Mouse (Mus musculus) heart, postnatal 0 days (tissue): ENCODE measurements at regions not wholly inside any gene's neighbourhood (a gene's known extent, or its start where the extent isn't known, plus 50 kb on each side); places are given as distances from the start of the nearest gene placed in this dataset.
A peak's percentile ranks its signal among the peaks of the same experiment; 100 is the strongest.

Experiments
- ATAC-seq: fragments of 200-750 bp; cut with Nextera tagmentation; 2 replicates; pipeline ENCODE4 v1.8.0; 2017; ENCODE audit warnings: low read depth, moderate number of reproducible peaks, moderate library complexity; ENCODE audit not compliant: insufficient read depth
- DNase-seq: peaks from one replicate; pipeline ENCODE4 v3.0.0-alpha.2; 2016; ENCODE audit warnings: low spot score
- H3K27ac ChIP-seq: fragments of 300-500 bp; sonication (generic); 2 replicates; pipeline ENCODE4 v1.5.1; 2014; ENCODE audit warnings: low read depth, mild to moderate bottlenecking
- H3K27me3 ChIP-seq: fragments of 300-500 bp; sonication (generic); 2 replicates; pipeline ENCODE4 v1.6.1; 2014; ENCODE audit warnings: low read length, mixed read lengths; ENCODE audit not compliant: control insufficient read depth, insufficient read depth
- H3K36me3 ChIP-seq: fragments of 300-500 bp; sonication (generic); replicated peaks from 2 replicates; pipeline ENCODE4 v1.6.1; 2014; ENCODE audit warnings: low read length, mixed read lengths; ENCODE audit not compliant: control insufficient read depth, insufficient read depth
- H3K4me1 ChIP-seq: fragments of 300-500 bp; sonication (generic); 2 replicates; pipeline ENCODE4 v1.6.1; 2014; ENCODE audit warnings: antibody characterized with exemption; ENCODE audit not compliant: control insufficient read depth, insufficient read depth
- H3K4me2 ChIP-seq: fragments of 300-500 bp; sonication (generic); 2 replicates; pipeline ENCODE4 v1.6.1; 2014; ENCODE audit warnings: low read depth, mild to moderate bottlenecking, low read length, moderate library complexity
- H3K4me3 ChIP-seq: fragments of 300-500 bp; sonication (generic); 2 replicates; pipeline ENCODE4 v1.5.1; 2014; ENCODE audit warnings: low read depth, low read length
- H3K9ac ChIP-seq: fragments of 300-500 bp; sonication (generic); replicated peaks from 2 replicates; pipeline ENCODE4 v1.6.1; 2014; ENCODE audit warnings: low read depth, low read length, mixed read lengths
- H3K9me3 ChIP-seq: fragments of 300-500 bp; sonication (generic); replicated peaks from 2 replicates; pipeline ENCODE4 v1.6.1; 2016; ENCODE audit warnings: low read length; ENCODE audit not compliant: control insufficient read depth
- CTCF ChIP-seq: IDR thresholded peaks from 2 replicates; pipeline ENCODE4 v1.5.1; 2016; ENCODE audit warnings: antibody characterized with exemption, control low read depth, low read depth
- EP300 ChIP-seq: IDR thresholded peaks from 2 replicates; pipeline ENCODE4 v1.6.1; 2016; ENCODE audit warnings: antibody characterized with exemption, low read depth
- WGBS: fragments of 180-500 bp; shearing (Covaris S2); extraction: QIAGEN DNeasy Blood & Tissue Kit; methylation state at CpG from one replicate; pipeline ENCODE4 v1.1.7; 2014; 5-methylcytosine and 5-hydroxymethylcytosine counted together

- DNase-seq, result no peak
Observed at GRCm38 (mm10) chr5:119776106-119776887, 56.2 kb upstream of the Tbx5 start.

GRCm38 (mm10) chr5:119777836-119778235 is 54.6 kb upstream of the Tbx5 start:
- WGBS, result 14% methylated on average over 2 of the region's 2 CpGs
- ATAC-seq, result no peak
- peak; percentile 45 for DNase-seq

More at GRCm38 (mm10) chr5:119776106-119776887, 56.2 kb upstream of the Tbx5 start:
- no peak overlapping the region for H3K4me3 ChIP-seq
- H3K27ac ChIP-seq, result no peak overlapping the region
- ATAC-seq, result no peak
- H3K9ac ChIP-seq, result no peak overlapping the region
- no peaks in the 10 kb centered on the region for H3K36me3 ChIP-seq
- no peak overlapping the region for H3K4me2 ChIP-seq
- WGBS, result 57% methylated on average over 9 of the region's 9 CpGs
- H3K4me1 ChIP-seq, result no peaks in the 10 kb centered on the region
- H3K27me3 ChIP-seq, result peaks cover 20% of the 10 kb centered on the region
- H3K9me3 ChIP-seq, result no peaks in the 10 kb centered on the region
- TF ChIP-seq EP300, result no peak
- no peak for TF ChIP-seq CTCF

GRCm38 (mm10) chr5:119781375-119781774 is 51.1 kb upstream of the Tbx5 start:
- no peak for TF ChIP-seq CTCF
- TF ChIP-seq EP300, result no peak
- Histone ChIP-seq H3K27me3 (peaks cover 15% of the 10 kb centered on the region; the same call in 1 of the 2 replicates), H3K9ac (no peak overlapping the region), H3K4me3 (no peak overlapping the region), H3K4me2 (no peak overlapping the region), H3K4me1 (no peaks in the 10 kb centered on the region), H3K27ac (no peak overlapping the region), H3K9me3 (no peaks in the 10 kb centered on the region), H3K36me3 (no peaks in the 10 kb centered on the region)
- no peak for ATAC-seq
- 41% methylated on average over 5 of the region's 5 CpGs for WGBS
- DNase-seq, result no peak

More at GRCm38 (mm10) chr5:119777836-119778235, 54.6 kb upstream of the Tbx5 start:
- no peak overlapping the region for H3K4me2 ChIP-seq
- no peaks in the 10 kb centered on the region for H3K4me1 ChIP-seq
- no peaks in the 10 kb centered on the region for H3K9me3 ChIP-seq
- H3K27ac ChIP-seq, result no peak overlapping the region
- TF ChIP-seq EP300 (no peak), CTCF (peak; percentile 76)
- H3K9ac ChIP-seq, result no peak overlapping the region
- H3K36me3 ChIP-seq, result no peaks in the 10 kb centered on the region
- no peak overlapping the region for H3K4me3 ChIP-seq
- peaks cover 19% of the 10 kb centered on the region for H3K27me3 ChIP-seq
